Mouse (Mus musculus): ENCODE data around the gene Slco2a1. TPM values are rescaled to one million over a fixed set of nuclear protein-coding genes. Genes with fewer than 3 reads are reported as not detected.
"Not testable (repeated sequence)": the region's sequence is repeated elsewhere in the genome, so short reads cannot be mapped to it uniquely, and the experiment has no call there.

Gene Slco2a1
- polyA plus RNA-seq, 1 experiment from 2014 or later, result 1.2 TPM

- Histone ChIP-seq H3K4me3 (no peak overlapping the region), H3K9ac (no peak overlapping the region), H3K4me2 (no peak overlapping the region), H3K9me3 (no peaks in the 10 kb centered on the region), H3K4me1 (replicated peaks) (no peaks in the 10 kb centered on the region), H3K27me3 (no peaks in the 10 kb centered on the region), H3K36me3 (no peaks in the 10 kb centered on the region), H3K27ac (no peak overlapping the region)
- no peak for ATAC-seq (ENCODE audit: low FRiP score)
- 92% methylated on average over 6 of the region's 6 CpGs for WGBS
Measured at GRCm38 (mm10) chr9:103078194-103078691, 89.7 kb downstream of the Slco2a1 start.

- WGBS, result 93% methylated on average over 3 of the region's 3 CpGs
- Histone ChIP-seq H3K4me1 (replicated peaks) (no peaks in the 10 kb centered on the region), H3K36me3 (no peaks in the 10 kb centered on the region), H3K9me3 (no peaks in the 10 kb centered on the region), H3K27me3 (no peaks in the 10 kb centered on the region), H3K4me3 (no peak overlapping the region), H3K9ac (no peak overlapping the region), H3K4me2 (no peak overlapping the region), H3K27ac (no peak overlapping the region)
- ATAC-seq (ENCODE audit: low FRiP score), result no peak
Measured at GRCm38 (mm10) chr9:103080211-103080610, 91.7 kb downstream of the Slco2a1 start.

GRCm38 (mm10) chr9:103082246-103082975 lies 93.9 kb downstream of the Slco2a1 start:
- H3K4me3 ChIP-seq, result no peak overlapping the region
- 80% methylated on average over 8 of the region's 8 CpGs for WGBS
- H3K4me2 ChIP-seq, result no peak overlapping the region
- ATAC-seq (ENCODE audit: low FRiP score), result no peak
- H3K27ac ChIP-seq, result no peak overlapping the region
- no peaks in the 10 kb centered on the region for H3K9me3 ChIP-seq
- no peak overlapping the region for H3K9ac ChIP-seq
- no peaks in the 10 kb centered on the region for H3K36me3 ChIP-seq
- no peaks in the 10 kb centered on the region for H3K27me3 ChIP-seq
- no peaks in the 10 kb centered on the region for H3K4me1 ChIP-seq (replicated peaks)

GRCm38 (mm10) chr9:103083405-103083804 lies 94.9 kb downstream of the Slco2a1 start:
- 58% methylated on average over 3 of the region's 3 CpGs for WGBS
- no peak overlapping the region for H3K9ac ChIP-seq
- no peaks in the 10 kb centered on the region for H3K9me3 ChIP-seq
- no peak overlapping the region for H3K4me3 ChIP-seq
- H3K27me3 ChIP-seq, result no peaks in the 10 kb centered on the region
- no peaks in the 10 kb centered on the region for H3K36me3 ChIP-seq
- H3K4me1 ChIP-seq (replicated peaks), result no peaks in the 10 kb centered on the region
- H3K4me2 ChIP-seq, result no peak overlapping the region
- ATAC-seq (ENCODE audit: low FRiP score), result no peak
- H3K27ac ChIP-seq, result no peak overlapping the region

- no peak overlapping the region for H3K4me2 ChIP-seq
- H3K9me3 ChIP-seq, result no peaks in the 10 kb centered on the region
- H3K27ac ChIP-seq, result no peak overlapping the region
- 71% methylated on average over 6 of the region's 6 CpGs for WGBS
- no peak for ATAC-seq (ENCODE audit: low FRiP score)
- no peaks in the 10 kb centered on the region for H3K27me3 ChIP-seq
- no peaks in the 10 kb centered on the region for H3K36me3 ChIP-seq
- H3K9ac ChIP-seq, result no peak overlapping the region
- H3K4me1 ChIP-seq (replicated peaks), result 0 out of 2 replicates have a peak, but pooled peaks cover under 1% of the 10 kb centered on the region
- no peak overlapping the region for H3K4me3 ChIP-seq
Measured at GRCm38 (mm10) chr9:103086736-103087135, 98.2 kb downstream of the Slco2a1 start.

GRCm38 (mm10) chr9:103087301-103087700 lies 98.8 kb downstream of the Slco2a1 start:
- 72% methylated on average over 8 of the region's 8 CpGs for WGBS
- H3K36me3 ChIP-seq, result no peaks in the 10 kb centered on the region

GRCm38 (mm10) chr9:103088661-103089060 lies 100.1 kb downstream of the Slco2a1 start:
- no peaks in the 10 kb centered on the region for H3K27me3 ChIP-seq
- H3K4me1 ChIP-seq (replicated peaks), result peaks cover 12% of the 10 kb centered on the region
- H3K4me2 ChIP-seq, result no peak overlapping the region
- H3K4me3 ChIP-seq, result no peak overlapping the region
- no peaks in the 10 kb centered on the region for H3K36me3 ChIP-seq
- no peak overlapping the region for H3K9ac ChIP-seq
- WGBS, result 71% methylated on average over 2 of the region's 2 CpGs
- no peaks in the 10 kb centered on the region for H3K9me3 ChIP-seq
- H3K27ac ChIP-seq, result no peak overlapping the region
- ATAC-seq (ENCODE audit: low FRiP score), result no peak

More at GRCm38 (mm10) chr9:103087301-103087700, 98.8 kb downstream of the Slco2a1 start:
- peaks cover 6% of the 10 kb centered on the region for H3K4me1 ChIP-seq (replicated peaks)
- H3K9ac ChIP-seq, result no peak overlapping the region
- no peak overlapping the region for H3K4me2 ChIP-seq
- H3K4me3 ChIP-seq, result no peak overlapping the region
- no peaks in the 10 kb centered on the region for H3K9me3 ChIP-seq
- H3K27ac ChIP-seq, result no peak overlapping the region
- ATAC-seq (ENCODE audit: low FRiP score), result no peak
- no peaks in the 10 kb centered on the region for H3K27me3 ChIP-seq

GRCm38 (mm10) chr9:103090116-103090875 lies 101.8 kb downstream of the Slco2a1 start:
- peaks cover 12% of the 10 kb centered on the region for H3K4me1 ChIP-seq (replicated peaks)
- ATAC-seq (ENCODE audit: low FRiP score), result no peak
- WGBS, result 71% methylated on average over 9 of the region's 9 CpGs

GRCm38 (mm10) chr9:103091039-103091883 lies 102.7 kb downstream of the Slco2a1 start:
- Histone ChIP-seq H3K4me1 (replicated peaks) (peaks cover 12% of the 10 kb centered on the region), H3K4me3 (no peak overlapping the region), H3K9ac (no peak overlapping the region), H3K9me3 (no peaks in the 10 kb centered on the region), H3K4me2 (no peak overlapping the region), H3K27ac (no peak overlapping the region), H3K36me3 (no peaks in the 10 kb centered on the region), H3K27me3 (no peaks in the 10 kb centered on the region)
- ATAC-seq (ENCODE audit: low FRiP score), result no peak
- WGBS, result 82% methylated on average over 16 of the region's 16 CpGs

More at GRCm38 (mm10) chr9:103090116-103090875, 101.8 kb downstream of the Slco2a1 start:
- Histone ChIP-seq H3K36me3 (no peaks in the 10 kb centered on the region), H3K9me3 (no peaks in the 10 kb centered on the region), H3K27me3 (no peaks in the 10 kb centered on the region), H3K9ac (no peak overlapping the region), H3K27ac (no peak overlapping the region), H3K4me3 (no peak overlapping the region), H3K4me2 (no peak overlapping the region)

- ATAC-seq (ENCODE audit: low FRiP score), result peak; percentile 93
- no peaks in the 10 kb centered on the region for H3K27me3 ChIP-seq
- H3K9me3 ChIP-seq, result no peaks in the 10 kb centered on the region
- H3K4me3 ChIP-seq, result peak overlapping the region; percentile 49
- peaks cover 12% of the 10 kb centered on the region for H3K4me1 ChIP-seq (replicated peaks)
- H3K27ac ChIP-seq, result no peak overlapping the region
- WGBS, result 0% methylated on average over 19 of the region's 19 CpGs
- peak overlapping the region; percentile 85 for H3K4me2 ChIP-seq
- H3K36me3 ChIP-seq, result no peaks in the 10 kb centered on the region
- peak overlapping the region; percentile 74 for H3K9ac ChIP-seq
Measured at GRCm38 (mm10) chr9:103092248-103092647, 103.7 kb downstream of the Slco2a1 start.

GRCm38 (mm10) chr9:103093681-103094080 lies 105.2 kb downstream of the Slco2a1 start:
- Histone ChIP-seq H3K4me2 (no peak overlapping the region), H3K4me3 (no peak overlapping the region), H3K4me1 (replicated peaks) (peaks cover 12% of the 10 kb centered on the region), H3K36me3 (no peaks in the 10 kb centered on the region), H3K9ac (no peak overlapping the region), H3K9me3 (no peaks in the 10 kb centered on the region), H3K27me3 (no peaks in the 10 kb centered on the region), H3K27ac (no peak overlapping the region)
- no peak for ATAC-seq (ENCODE audit: low FRiP score)
- 91% methylated on average over 3 of the region's 3 CpGs for WGBS

- H3K36me3 ChIP-seq, H3K9me3 ChIP-seq, H3K27me3 ChIP-seq, H3K9ac ChIP-seq, H3K27ac ChIP-seq: not testable (repeated sequence)
- WGBS, result 11% methylated on average over 8 of the region's 14 CpGs
- Histone ChIP-seq H3K4me2 (peak overlapping the region; percentile 46), H3K4me3 (peak overlapping the region; percentile 38), H3K4me1 (replicated peaks) (peaks cover 33% of the 10 kb centered on the region)
- ATAC-seq (ENCODE audit: low FRiP score), result peak; percentile 38; the same call in 1 of the 2 replicates
Measured at GRCm38 (mm10) chr9:103108341-103108798, 119.9 kb downstream of the Slco2a1 start.
